Mouse (Mus musculus) G1E (cell line): ENCODE data around the gene Tcirg1.

Source experiments
- CTCF ChIP-seq: IDR thresholded peaks from 2 replicates; pipeline ENCODE4 v1.5.1; 2012; ENCODE audit warnings: low read depth, low read length, inconsistent platforms, mixed read lengths
- GATA1 ChIP-seq: IDR thresholded peaks from 2 replicates; pipeline ENCODE4 v1.6.1; 2012; ENCODE audit warnings: borderline replicate concordance, low read length, inconsistent platforms, mixed read lengths

DNA sequence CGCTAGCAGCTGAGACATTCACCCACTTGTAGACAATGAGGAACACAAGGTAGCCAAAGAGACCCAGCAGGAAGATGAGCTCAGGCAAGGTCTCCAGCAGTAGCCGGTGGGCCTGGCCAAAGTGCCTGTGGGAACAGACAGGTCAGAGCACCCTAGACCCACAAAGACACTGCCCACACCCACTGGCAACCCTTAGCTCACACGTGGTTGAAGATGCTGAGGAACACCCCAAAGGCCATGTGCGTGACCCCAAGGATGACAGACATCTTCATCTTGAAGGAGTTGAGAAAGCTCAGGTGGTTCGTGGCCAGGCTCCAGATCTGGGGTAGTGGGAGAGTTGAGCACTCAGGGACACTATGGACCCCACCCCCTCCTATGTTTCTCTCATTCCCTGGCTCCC lies 9.4 kb downstream of the Tcirg1 start:
- TF ChIP-seq CTCF: no peak
- no peak for TF ChIP-seq GATA1
